Mouse (Mus musculus) ES-Bruce4 (cell line): ENCODE measurements around the gene Entpd2.

Experiments used
- CTCF ChIP-seq: IDR thresholded peaks from one replicate; pipeline ENCODE4 v1.8.1; 2011; ENCODE audit warnings: low read depth, low read length
- EP300 ChIP-seq: IDR thresholded peaks from 2 replicates; pipeline ENCODE4 v1.6.1; 2011; ENCODE audit warnings: low read depth, low read length; ENCODE audit not compliant: insufficient read depth

- no peak for TF ChIP-seq CTCF
- no peak for TF ChIP-seq EP300
These were observed 35.8 kb upstream of the Entpd2 start for GRCm38 (mm10) chr2:25359848-25360247.
